Mouse (Mus musculus): ENCODE measurements around the gene Kcnk3. TPM values are rescaled to one million over a fixed set of nuclear protein-coding genes. Genes with fewer than 3 reads are reported as not detected.

Kcnk3 gene
- polyA plus RNA-seq, 1 experiment from 2014 or later = not detected

DNA sequence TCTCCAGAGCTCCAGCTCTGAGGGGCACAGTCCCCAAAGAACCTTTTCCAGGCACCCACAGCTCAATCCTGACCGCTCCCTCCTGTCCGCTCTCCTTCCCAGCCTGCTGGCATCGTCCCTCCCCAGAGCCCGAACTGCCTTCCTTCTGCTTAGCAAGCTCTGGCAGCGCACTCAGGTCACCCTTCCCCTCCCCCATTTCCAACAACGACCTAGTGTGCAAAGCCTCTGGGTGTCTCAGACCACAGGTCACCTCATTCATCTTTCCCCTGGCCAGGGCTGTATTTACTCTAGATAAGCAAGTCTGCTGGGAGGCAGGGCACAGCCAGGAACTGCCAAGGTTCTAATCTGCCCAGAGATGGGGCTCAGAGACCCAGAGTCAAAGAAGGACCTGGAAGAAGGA lies 27.4 kb downstream of the Kcnk3 start:
- no peak overlapping the region for H3K4me3 ChIP-seq (ENCODE audit: inconsistent target)
- WGBS (ENCODE audit: missing documents) = 74% methylated on average over 6 of the region's 6 CpGs
- H3K27ac ChIP-seq = no peak overlapping the region
- H3K79me2 ChIP-seq (ENCODE audit: inconsistent target) = no peaks in the 10 kb centered on the region
- H3K36me3 ChIP-seq (ENCODE audit: inconsistent target) = no peaks in the 10 kb centered on the region

DNA sequence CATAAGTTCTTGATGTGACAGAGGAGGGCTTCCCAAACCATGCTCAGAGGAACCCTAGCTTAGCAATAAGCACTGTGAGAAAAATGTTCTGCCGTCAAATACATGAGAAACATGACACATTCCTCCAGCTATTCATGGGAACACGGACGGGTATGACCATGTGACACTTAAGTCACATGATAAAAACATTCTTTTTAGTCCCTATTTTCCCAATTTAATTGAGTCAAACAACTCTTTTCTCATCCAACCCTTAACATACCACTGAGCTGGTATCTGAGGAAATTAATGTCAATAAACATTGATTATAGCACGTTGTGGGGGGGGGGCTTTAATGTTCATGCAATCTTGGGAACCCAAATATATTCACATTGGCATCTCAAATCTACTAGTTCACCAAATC lies 27.8 kb downstream of the Kcnk3 start:
- Histone ChIP-seq H3K36me3 (ENCODE audit: inconsistent target) (no peaks in the 10 kb centered on the region), H3K4me3 (ENCODE audit: inconsistent target) (no peak overlapping the region), H3K79me2 (ENCODE audit: inconsistent target) (no peaks in the 10 kb centered on the region), H3K27ac (no peak overlapping the region)
- 87% methylated on average over 4 of the region's 4 CpGs for WGBS (ENCODE audit: missing documents)

DNA sequence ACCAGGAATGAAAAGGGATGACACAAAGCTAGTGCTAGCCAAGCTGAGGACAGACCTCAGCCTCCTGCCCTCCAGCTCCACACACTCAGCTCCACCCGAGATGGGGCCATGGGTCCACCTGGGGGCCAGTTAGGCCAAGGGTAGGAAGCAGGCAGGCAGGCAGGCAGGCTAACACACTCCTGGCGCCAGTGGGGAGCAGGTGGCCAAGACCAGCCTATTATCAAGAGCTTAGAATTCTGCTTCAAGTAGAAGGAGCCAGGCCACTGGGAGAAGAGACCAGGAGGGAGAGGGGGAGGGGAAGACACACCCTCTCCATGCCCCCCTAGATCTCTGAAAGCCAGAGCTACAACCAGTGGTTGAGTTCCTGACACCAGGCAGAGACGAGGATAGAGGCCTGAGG lies 28.7 kb downstream of the Kcnk3 start:
- no peaks in the 10 kb centered on the region for H3K36me3 ChIP-seq (ENCODE audit: inconsistent target)
- H3K4me3 ChIP-seq (ENCODE audit: inconsistent target) = no peak overlapping the region
- H3K79me2 ChIP-seq (ENCODE audit: inconsistent target) = no peaks in the 10 kb centered on the region
- WGBS (ENCODE audit: missing documents) = 61% methylated on average over 3 of the region's 3 CpGs
- no peak overlapping the region for H3K27ac ChIP-seq

DNA sequence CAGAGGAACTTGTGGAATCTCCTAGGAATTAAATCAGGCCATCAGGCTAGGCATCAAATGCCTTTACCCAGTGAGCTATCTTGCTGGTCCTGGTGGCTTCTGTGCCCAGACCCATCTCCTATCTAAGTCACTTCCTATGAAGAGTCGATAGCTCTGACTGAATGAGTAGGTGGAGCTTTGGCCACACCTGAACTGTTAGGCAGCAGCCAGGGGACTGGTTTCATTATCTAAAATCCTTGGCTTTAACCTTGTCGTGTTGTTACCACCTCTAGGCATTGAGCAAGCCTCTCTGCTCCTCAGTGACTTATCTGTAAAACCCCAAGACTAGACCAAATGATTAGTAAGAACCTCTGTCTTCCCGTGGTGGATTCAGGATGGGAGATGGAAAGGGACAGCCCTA lies 29.4 kb downstream of the Kcnk3 start:
- WGBS (ENCODE audit: missing documents) = 41% methylated on average over 3 of the region's 3 CpGs
- H3K79me2 ChIP-seq (ENCODE audit: inconsistent target) = no peaks in the 10 kb centered on the region
- H3K4me3 ChIP-seq (ENCODE audit: inconsistent target) = no peak overlapping the region
- H3K36me3 ChIP-seq (ENCODE audit: inconsistent target) = no peaks in the 10 kb centered on the region
- H3K27ac ChIP-seq = no peak overlapping the region

DNA sequence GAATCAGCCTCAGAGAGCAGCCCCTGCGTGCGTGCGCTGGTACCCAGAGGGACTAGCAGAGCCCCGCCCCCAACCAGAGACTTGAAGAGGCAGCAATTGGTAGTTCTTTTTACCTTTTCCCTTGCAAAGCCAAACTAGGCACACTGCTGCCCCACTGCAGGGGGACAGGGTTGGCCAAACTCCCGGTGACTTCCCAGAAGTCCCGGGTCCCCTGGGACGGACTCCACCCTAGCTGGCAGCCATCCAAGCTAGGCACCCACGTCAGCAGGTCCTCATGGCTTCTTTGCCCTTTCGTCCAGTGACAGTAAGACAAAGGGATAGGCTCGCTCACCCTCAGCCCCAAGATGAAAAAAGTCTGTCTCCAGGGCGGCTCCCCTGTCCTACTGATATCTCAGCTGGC lies 29.9 kb downstream of the Kcnk3 start:
- no peak overlapping the region for H3K27ac ChIP-seq
- H3K36me3 ChIP-seq (ENCODE audit: inconsistent target) = no peaks in the 10 kb centered on the region
- no peak overlapping the region for H3K4me3 ChIP-seq (ENCODE audit: inconsistent target)
- no peaks in the 10 kb centered on the region for H3K79me2 ChIP-seq (ENCODE audit: inconsistent target)
- 68% methylated on average over 11 of the region's 11 CpGs for WGBS (ENCODE audit: missing documents)

DNA sequence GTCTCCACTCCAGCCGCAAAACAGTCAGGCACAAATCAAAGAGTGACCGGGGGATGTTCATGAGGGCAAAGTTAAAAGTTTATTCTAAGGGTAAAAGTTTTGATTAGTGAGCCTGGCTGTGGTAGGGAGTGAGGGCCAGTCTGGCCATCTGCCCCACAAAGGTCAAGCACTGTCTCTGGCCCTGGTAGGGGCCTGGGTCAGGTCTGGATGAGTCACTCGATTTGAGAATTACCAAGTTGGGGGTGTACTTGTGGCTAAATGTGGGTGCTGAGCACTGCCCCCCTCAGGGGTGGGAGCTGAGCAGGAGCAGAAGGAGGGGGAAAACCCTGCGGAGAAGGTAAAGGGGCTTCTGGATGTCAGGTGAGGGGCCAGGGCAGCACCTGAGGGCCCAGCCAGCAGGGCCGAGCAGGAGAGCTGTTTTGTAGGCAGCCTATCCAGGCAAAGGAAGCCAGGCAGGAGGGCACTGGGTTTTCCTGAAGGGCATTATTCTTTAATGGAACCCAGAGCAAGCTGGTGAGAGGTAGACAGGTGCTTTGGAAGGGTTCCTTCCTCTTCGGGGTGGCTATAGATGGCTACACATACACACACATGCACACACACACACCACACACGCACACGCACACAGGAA lies 30.5 kb downstream of the Kcnk3 start:
- no peak overlapping the region for H3K27ac ChIP-seq
- no peaks in the 10 kb centered on the region for H3K36me3 ChIP-seq (ENCODE audit: inconsistent target)
- WGBS (ENCODE audit: missing documents) = 92% methylated on average over 8 of the region's 8 CpGs
- no peak overlapping the region for H3K4me3 ChIP-seq (ENCODE audit: inconsistent target)
- H3K79me2 ChIP-seq (ENCODE audit: inconsistent target) = no peaks in the 10 kb centered on the region

DNA sequence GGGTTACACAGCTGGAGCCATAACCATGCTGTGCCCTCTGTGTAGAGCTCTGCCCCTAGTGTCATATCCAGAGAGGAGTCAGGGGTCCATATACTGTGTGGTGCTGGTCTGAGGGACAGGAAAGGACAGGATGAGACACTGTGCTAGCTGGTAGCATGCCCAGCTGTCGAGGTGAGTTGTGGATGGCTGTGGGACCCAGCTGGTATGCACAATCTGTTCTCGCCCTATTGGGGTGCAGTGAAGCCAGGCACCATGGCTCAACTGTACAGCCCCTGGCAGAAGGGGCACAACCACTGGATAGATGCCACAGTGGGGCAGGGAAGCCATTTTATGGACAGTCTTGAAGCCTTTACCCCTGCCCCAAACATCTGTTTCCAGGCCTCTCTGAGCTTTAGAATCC lies 31.2 kb downstream of the Kcnk3 start:
- Histone ChIP-seq H3K79me2 (ENCODE audit: inconsistent target) (no peaks in the 10 kb centered on the region), H3K27ac (no peak overlapping the region), H3K36me3 (ENCODE audit: inconsistent target) (no peaks in the 10 kb centered on the region), H3K4me3 (ENCODE audit: inconsistent target) (no peak overlapping the region)
- 83% methylated on average over 2 of the region's 2 CpGs for WGBS (ENCODE audit: missing documents)

DNA sequence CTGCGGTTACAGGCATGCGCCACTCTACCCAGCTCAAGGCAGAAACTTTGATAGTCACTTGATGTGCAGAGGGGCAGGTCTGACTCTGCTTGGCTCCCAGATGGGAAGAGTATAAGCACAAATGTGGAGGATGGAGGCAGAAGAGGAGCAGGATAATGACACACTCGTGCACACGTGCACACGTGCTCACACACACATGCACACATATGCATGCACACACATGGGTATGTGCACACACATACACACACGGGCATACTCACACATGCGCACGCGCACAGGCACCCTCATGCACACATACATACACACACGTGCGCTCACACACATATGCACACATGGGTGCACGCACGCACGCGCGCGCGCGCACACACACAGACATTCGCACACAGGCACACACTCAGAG lies 32.6 kb downstream of the Kcnk3 start:
- WGBS (ENCODE audit: missing documents) = 95% methylated on average over 20 of the region's 20 CpGs
- no peak overlapping the region for H3K27ac ChIP-seq
- no peaks in the 10 kb centered on the region for H3K79me2 ChIP-seq (ENCODE audit: inconsistent target)
- no peak overlapping the region for H3K4me3 ChIP-seq (ENCODE audit: inconsistent target)
- no peaks in the 10 kb centered on the region for H3K36me3 ChIP-seq (ENCODE audit: inconsistent target)

DNA sequence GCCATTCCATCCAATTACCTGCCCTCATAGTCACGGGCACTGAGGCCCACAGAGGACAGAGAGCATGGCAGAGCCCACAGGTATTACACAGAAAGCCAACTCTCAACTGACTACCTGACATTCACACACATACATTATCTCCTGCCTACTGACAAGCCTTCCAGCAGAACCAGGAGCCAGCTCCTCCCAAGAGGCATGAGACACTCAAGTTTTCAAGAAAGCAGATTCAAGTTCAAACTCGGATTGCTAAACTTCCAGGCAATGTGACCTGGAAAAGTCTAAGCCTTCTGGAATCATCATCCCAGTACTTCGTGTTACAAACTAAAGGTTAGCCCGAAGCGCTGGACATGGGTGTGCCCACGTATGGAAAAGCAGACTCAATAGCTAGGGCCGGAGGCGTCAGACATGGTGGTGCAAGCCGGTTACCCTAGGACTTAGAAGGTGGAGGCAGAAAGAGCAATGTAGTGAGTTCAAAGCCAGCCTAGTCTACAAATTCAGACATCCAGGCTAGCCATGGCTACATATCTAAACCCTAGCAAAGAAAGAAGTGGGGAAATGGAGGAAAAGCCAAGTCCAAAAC lies 33.3 kb downstream of the Kcnk3 start:
- H3K79me2 ChIP-seq (ENCODE audit: inconsistent target) = no peaks in the 10 kb centered on the region
- no peak overlapping the region for H3K4me3 ChIP-seq (ENCODE audit: inconsistent target)
- H3K27ac ChIP-seq = no peak overlapping the region
- H3K36me3 ChIP-seq (ENCODE audit: inconsistent target) = no peaks in the 10 kb centered on the region
- WGBS (ENCODE audit: missing documents) = 92% methylated on average over 9 of the region's 9 CpGs

DNA sequence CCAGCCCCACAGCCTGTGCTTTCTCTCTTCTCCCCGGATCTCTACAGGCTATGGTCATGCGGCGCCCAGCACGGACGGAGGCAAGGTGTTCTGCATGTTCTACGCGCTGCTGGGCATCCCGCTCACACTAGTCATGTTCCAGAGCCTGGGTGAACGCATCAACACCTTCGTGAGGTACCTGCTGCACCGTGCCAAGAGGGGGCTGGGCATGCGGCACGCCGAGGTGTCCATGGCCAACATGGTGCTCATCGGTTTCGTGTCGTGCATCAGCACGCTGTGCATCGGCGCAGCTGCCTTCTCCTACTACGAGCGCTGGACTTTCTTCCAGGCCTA lies 33.8 kb downstream of the Kcnk3 start:
- no peaks in the 10 kb centered on the region for H3K36me3 ChIP-seq (ENCODE audit: inconsistent target)
- no peak overlapping the region for H3K4me3 ChIP-seq (ENCODE audit: inconsistent target)
- no peak overlapping the region for H3K27ac ChIP-seq
- WGBS (ENCODE audit: missing documents) = 68% methylated on average over 22 of the region's 22 CpGs
- H3K79me2 ChIP-seq (ENCODE audit: inconsistent target) = no peaks in the 10 kb centered on the region

DNA sequence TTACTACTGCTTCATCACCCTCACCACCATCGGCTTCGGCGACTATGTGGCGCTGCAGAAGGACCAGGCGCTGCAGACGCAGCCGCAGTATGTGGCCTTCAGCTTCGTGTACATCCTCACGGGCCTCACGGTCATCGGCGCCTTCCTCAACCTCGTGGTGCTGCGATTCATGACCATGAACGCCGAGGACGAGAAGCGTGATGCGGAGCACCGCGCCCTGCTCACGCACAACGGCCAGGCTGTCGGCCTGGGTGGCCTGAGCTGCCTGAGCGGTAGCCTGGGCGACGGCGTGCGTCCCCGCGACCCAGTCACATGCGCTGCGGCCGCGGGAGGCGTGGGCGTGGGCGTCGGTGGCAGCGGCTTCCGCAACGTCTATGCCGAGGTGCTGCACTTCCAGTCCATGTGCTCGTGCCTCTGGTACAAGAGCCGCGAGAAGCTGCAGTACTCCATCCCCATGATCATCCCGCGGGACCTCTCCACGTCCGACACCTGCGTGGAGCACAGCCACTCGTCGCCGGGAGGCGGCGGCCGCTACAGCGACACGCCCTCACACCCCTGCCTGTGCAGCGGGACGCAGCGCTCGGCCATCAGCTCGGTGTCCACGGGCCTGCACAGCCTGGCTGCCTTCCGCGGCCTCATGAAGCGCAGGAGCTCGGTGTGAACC lies 34.3 kb downstream of the Kcnk3 start:
- Histone ChIP-seq H3K27ac (no peak overlapping the region), H3K36me3 (ENCODE audit: inconsistent target) (no peaks in the 10 kb centered on the region), H3K4me3 (ENCODE audit: inconsistent target) (no peak overlapping the region), H3K79me2 (ENCODE audit: inconsistent target) (no peaks in the 10 kb centered on the region)
- WGBS (ENCODE audit: missing documents) = 8% methylated on average over 67 of the region's 69 CpGs

DNA sequence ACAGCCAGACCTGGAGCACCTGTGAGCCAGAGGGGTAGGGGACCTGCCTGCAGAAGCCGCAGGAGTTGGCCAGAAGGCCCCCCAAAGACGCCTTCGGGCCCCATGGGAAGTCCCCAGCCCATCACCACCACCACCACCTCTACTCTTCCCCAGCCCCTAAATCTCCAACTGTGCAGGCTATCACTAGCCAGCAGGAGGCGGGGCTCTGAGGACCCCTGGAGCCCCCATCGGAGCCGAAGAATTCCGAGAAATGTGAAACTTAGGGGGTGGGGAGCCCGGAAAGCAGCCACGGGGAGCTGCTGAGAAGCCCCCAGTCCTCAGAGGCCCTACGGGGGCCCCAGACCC lies 34.8 kb downstream of the Kcnk3 start:
- Histone ChIP-seq H3K79me2 (ENCODE audit: inconsistent target) (no peaks in the 10 kb centered on the region), H3K36me3 (ENCODE audit: inconsistent target) (no peaks in the 10 kb centered on the region), H3K4me3 (ENCODE audit: inconsistent target) (no peak overlapping the region), H3K27ac (no peak overlapping the region)
- 5% methylated on average over 10 of the region's 10 CpGs for WGBS (ENCODE audit: missing documents)

DNA sequence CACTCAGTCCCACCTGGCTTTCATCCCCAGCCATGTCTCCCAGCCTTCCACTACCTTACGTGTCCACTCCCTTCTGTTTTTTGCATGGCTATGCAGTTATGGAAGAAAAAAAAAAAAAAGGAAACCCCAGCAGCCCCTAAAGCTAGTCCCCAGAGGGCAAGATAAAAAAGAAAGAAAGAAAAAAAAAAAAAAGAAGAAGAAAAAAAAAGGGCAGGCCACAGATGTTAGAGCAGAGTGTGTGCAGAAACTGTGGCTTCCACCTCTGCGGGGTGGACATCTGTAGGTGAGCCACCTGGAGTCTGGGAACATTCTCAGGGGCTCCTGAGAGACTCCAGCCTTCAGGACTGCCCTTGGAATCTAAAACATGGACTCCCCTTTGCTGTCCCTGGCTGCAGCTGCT lies 35.4 kb downstream of the Kcnk3 start:
- WGBS (ENCODE audit: missing documents) = 63% methylated on average over 2 of the region's 2 CpGs
- Histone ChIP-seq H3K36me3 (ENCODE audit: inconsistent target) (no peaks in the 10 kb centered on the region), H3K27ac (no peak overlapping the region), H3K79me2 (ENCODE audit: inconsistent target) (no peaks in the 10 kb centered on the region), H3K4me3 (ENCODE audit: inconsistent target) (no peak overlapping the region)

DNA sequence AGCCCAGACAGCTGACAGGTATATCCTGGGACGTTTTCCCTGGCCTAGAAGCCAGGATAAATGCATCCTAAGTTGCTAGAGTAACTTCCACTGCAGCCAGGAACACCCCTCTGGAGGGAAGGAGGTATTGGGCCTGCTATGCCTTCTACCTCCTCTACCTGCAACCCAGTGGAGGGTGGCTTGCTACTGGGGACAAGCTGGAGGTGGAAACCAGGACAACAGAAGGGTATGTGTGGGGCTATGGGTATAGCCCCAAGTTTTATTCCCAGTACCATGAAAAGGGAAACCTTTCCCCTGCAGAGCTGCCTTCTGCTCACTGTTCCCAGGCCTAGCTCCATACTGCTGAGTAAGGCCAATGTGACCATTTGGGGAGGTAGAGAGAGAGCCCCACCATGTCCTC lies 36.3 kb downstream of the Kcnk3 start:
- Histone ChIP-seq H3K4me3 (ENCODE audit: inconsistent target) (no peak overlapping the region), H3K79me2 (ENCODE audit: inconsistent target) (no peaks in the 10 kb centered on the region), H3K36me3 (ENCODE audit: inconsistent target) (no peaks in the 10 kb centered on the region), H3K27ac (no peak overlapping the region)
- WGBS (ENCODE audit: missing documents) = 70% methylated on average over 1 of the region's 1 CpGs

DNA sequence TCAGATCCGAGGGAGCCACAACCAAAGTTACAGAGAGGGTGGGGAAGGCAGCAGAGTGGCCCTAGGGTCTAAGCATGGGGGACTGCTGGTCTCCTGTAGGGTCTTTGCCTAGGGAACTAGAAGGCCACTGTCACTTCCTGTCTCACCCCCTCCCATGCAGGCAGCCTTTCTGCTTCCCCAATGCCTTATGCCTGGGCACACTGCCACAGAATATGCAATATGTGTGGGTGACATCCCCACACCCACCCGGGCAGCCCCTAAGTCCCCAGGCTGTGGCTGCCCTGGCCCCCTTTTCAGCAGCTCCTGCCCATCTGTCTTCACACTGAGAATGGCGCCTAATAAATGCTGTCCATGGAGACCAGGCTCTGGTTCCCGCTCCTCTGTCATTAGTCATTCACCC lies 36.9 kb downstream of the Kcnk3 start:
- 45% methylated on average over 4 of the region's 4 CpGs for WGBS (ENCODE audit: missing documents)
- Histone ChIP-seq H3K79me2 (ENCODE audit: inconsistent target) (no peaks in the 10 kb centered on the region), H3K36me3 (ENCODE audit: inconsistent target) (no peaks in the 10 kb centered on the region), H3K27ac (no peak overlapping the region), H3K4me3 (ENCODE audit: inconsistent target) (no peak overlapping the region)

DNA sequence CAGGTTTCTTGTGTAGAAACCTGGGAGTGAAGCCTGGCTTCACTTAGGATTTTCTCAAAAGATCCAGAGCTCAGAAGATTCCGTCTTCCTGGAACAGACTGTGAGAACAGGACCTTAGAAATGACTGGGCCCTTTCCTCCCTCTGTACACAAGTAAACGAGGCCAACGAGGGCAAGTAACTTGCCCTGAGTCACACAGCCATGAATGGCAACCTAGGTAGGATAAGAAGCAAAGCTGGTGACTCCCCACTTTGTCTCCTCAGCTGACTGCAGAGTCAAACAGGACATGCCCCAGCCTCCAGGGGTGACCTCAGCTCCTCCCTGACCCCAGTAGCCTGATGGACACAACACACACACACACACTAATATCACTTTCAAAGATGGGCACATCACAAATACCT lies 37.4 kb downstream of the Kcnk3 start:
- no peak overlapping the region for H3K4me3 ChIP-seq (ENCODE audit: inconsistent target)
- 73% methylated on average over 3 of the region's 3 CpGs for WGBS (ENCODE audit: missing documents)
- no peak overlapping the region for H3K27ac ChIP-seq
- no peaks in the 10 kb centered on the region for H3K36me3 ChIP-seq (ENCODE audit: inconsistent target)
- no peaks in the 10 kb centered on the region for H3K79me2 ChIP-seq (ENCODE audit: inconsistent target)

Measured in macrophage (primary cell).